In genomic region chr7:28151584-28152221, GRCm38 (mm10) we compare ENCODE assay signal across 9 mouse cellular contexts. TPM values are rescaled to one million over a fixed set of nuclear protein-coding genes. Genes with fewer than 3 reads are reported as not detected.
DNase-seq lines count a peak whose midpoint lies in the region; ATAC-seq lines count a peak whose summit lies in the region.
"Had no signal": no experiment of that assay in that cellular context is flagged by ENCODE, and none has a peak within 500 bp of the region (broad histone marks: within the 10 kb centered on the region; RNA-seq: fewer than 3 reads in every experiment).

No protein-coding gene starts in this region.

- H3K27me3 ChIP-seq in forebrain, embryonic 10.5 days (ENCODE audit: poor library complexity, severe bottlenecking) = peaks cover 9% of the 10 kb centered on the region
- 0 out of 2 replicates have a peak, but pooled peaks cover under 1% of the 10 kb centered on the region for H3K27me3 ChIP-seq in forebrain, embryonic 16.5 days (replicated peaks; ENCODE audit: control insufficient read depth, insufficient read depth, low read length)
- H3K27me3 ChIP-seq in forebrain, embryonic 14.5 days (replicated peaks; ENCODE audit: control insufficient read depth, insufficient read depth, low read length) = no peaks in the 10 kb centered on the region
- peaks cover 2% of the 10 kb centered on the region; the same call in 1 of the 2 replicates for H3K27me3 ChIP-seq in midbrain, embryonic 12.5 days

- no peak overlapping the region for H3K4me3 ChIP-seq in forebrain, embryonic 10.5 days
- no peak overlapping the region for H3K4me3 ChIP-seq in forebrain, embryonic 16.5 days (replicated peaks; ENCODE audit: low read length)
- no peak overlapping the region for H3K4me3 ChIP-seq in forebrain, embryonic 14.5 days (ENCODE audit: low read depth, low read length)
- no peak overlapping the region for H3K4me3 ChIP-seq in midbrain, embryonic 12.5 days
- H3K4me3 ChIP-seq: heart, embryonic 15.5 days had no signal

- no peak overlapping the region for H3K9ac ChIP-seq in forebrain, embryonic 16.5 days (replicated peaks; ENCODE audit: low read depth, low read length)
- 0 out of 2 replicates have a peak overlapping the region, but pooled peaks have one; percentile 8 for H3K9ac ChIP-seq in forebrain, embryonic 14.5 days (ENCODE audit: low read length)
- H3K9ac ChIP-seq in midbrain, embryonic 12.5 days (replicated peaks) = no peak overlapping the region; the same call in 1 of the 2 replicates
- H3K9ac ChIP-seq: heart, embryonic 15.5 days had no signal

- peaks cover 10% of the 10 kb centered on the region for H3K4me1 ChIP-seq in forebrain, embryonic 10.5 days
- no peaks in the 10 kb centered on the region for H3K4me1 ChIP-seq in forebrain, embryonic 16.5 days (replicated peaks; ENCODE audit: control insufficient read depth, insufficient read depth, low read length)
- H3K4me1 ChIP-seq in forebrain, embryonic 14.5 days (ENCODE audit: control insufficient read depth, insufficient read depth, low read length) = no peaks in the 10 kb centered on the region
- no peaks in the 10 kb centered on the region for H3K4me1 ChIP-seq in midbrain, embryonic 12.5 days
- H3K4me1 ChIP-seq: heart, embryonic 15.5 days had no signal

- peak; percentile 44 for DNase-seq in forebrain, embryonic 10.5 days (ENCODE audit: extremely low spot score, low spot score)
- peak; percentile 42 for DNase-seq in right cerebral cortex, adult 18-20 months
- no peak for DNase-seq in right cerebral cortex, postnatal 36 days (ENCODE audit: low spot score in 2 of 2)
- DNase-seq in forebrain, embryonic 14.5 days (ENCODE audit: low spot score) = peak; percentile 39
- peak; percentile 39 to 49 for DNase-seq in layer of hippocampus, postnatal 36 days
- DNase-seq in thymus, postnatal 25 days = peak; percentile 76

- no peak overlapping the region for H3K27ac ChIP-seq in forebrain, embryonic 10.5 days
- no peak overlapping the region for H3K27ac ChIP-seq in forebrain, embryonic 16.5 days (ENCODE audit: low read length)
- H3K27ac ChIP-seq in forebrain, embryonic 14.5 days (ENCODE audit: low read depth, low read length) = no peak overlapping the region
- no peak overlapping the region for H3K27ac ChIP-seq in midbrain, embryonic 12.5 days (replicated peaks)
- H3K27ac ChIP-seq: heart, embryonic 15.5 days had no signal

- no peak for ATAC-seq in forebrain, embryonic 16.5 days
- ATAC-seq in forebrain, embryonic 14.5 days = no peak
- ATAC-seq in midbrain, embryonic 12.5 days (ENCODE audit: low FRiP score, low read depth) = no peak

- H3K4me2 ChIP-seq in forebrain, embryonic 16.5 days (ENCODE audit: low read length) = no peak overlapping the region
- H3K4me2 ChIP-seq in forebrain, embryonic 14.5 days (ENCODE audit: low read length) = no peak overlapping the region
- peak overlapping the region; percentile 19; the same call in 1 of the 2 replicates for H3K4me2 ChIP-seq in midbrain, embryonic 12.5 days (replicated peaks)
- H3K4me2 ChIP-seq: heart, embryonic 15.5 days had no signal

- H3K9me3 ChIP-seq in forebrain, embryonic 10.5 days = no peaks in the 10 kb centered on the region
- no peaks in the 10 kb centered on the region for H3K9me3 ChIP-seq in forebrain, embryonic 16.5 days (ENCODE audit: control insufficient read depth, low read length)
- H3K9me3 ChIP-seq in forebrain, embryonic 14.5 days (replicated peaks; ENCODE audit: control insufficient read depth, low read length) = no peaks in the 10 kb centered on the region
- H3K9me3 ChIP-seq in midbrain, embryonic 12.5 days = no peaks in the 10 kb centered on the region
- H3K9me3 ChIP-seq: heart, embryonic 15.5 days had no signal

- 16% methylated on average over 13 of the region's 13 CpGs for WGBS in forebrain, embryonic 10.5 days
- WGBS in forebrain, embryonic 16.5 days = 17% methylated on average over 13 of the region's 13 CpGs
- 17% methylated on average over 13 of the region's 13 CpGs for WGBS in forebrain, embryonic 14.5 days
- 16% methylated on average over 13 of the region's 13 CpGs for whole genome bisulfite sequencing in midbrain, embryonic 12.5 days

- H3K36me3 ChIP-seq in forebrain, embryonic 10.5 days (replicated peaks) = no peaks in the 10 kb centered on the region
- no peaks in the 10 kb centered on the region for H3K36me3 ChIP-seq in forebrain, embryonic 16.5 days (ENCODE audit: control insufficient read depth, insufficient read depth)
- H3K36me3 ChIP-seq in forebrain, embryonic 14.5 days (ENCODE audit: control insufficient read depth, insufficient read depth, low read length) = no peaks in the 10 kb centered on the region
- H3K36me3 ChIP-seq in midbrain, embryonic 12.5 days = no peaks in the 10 kb centered on the region
- H3K36me3 ChIP-seq: heart, embryonic 15.5 days had no signal

RNA-seq across cellular contexts. Expression of gene Fbl, which starts 17.8 kb away (rescaled TPM):
- polyA plus RNA-seq in forebrain, embryonic 10.5 days (2016; fragmentation: Nextera tagmentation; extraction: Ambion mirVana) = 178 and 180 TPM in 2 replicates
- polyA plus RNA-seq in forebrain, embryonic 16.5 days (2015; fragmentation: Nextera tagmentation; extraction: Ambion mirVana) = 84.4 and 86.8 TPM in 2 replicates
- 36.0 and 38.3 TPM in 2 replicates for polyA plus RNA-seq in forebrain, embryonic 14.5 days (2014; fragmentation: Nextera tagmentation; extraction: Ambion mirVana)
- total RNA-seq in layer of hippocampus, postnatal 36 days (2021) = 10 to 100 TPM; 48.3 to 55.8 TPM
- polyA plus RNA-seq in midbrain, embryonic 12.5 days (2016; fragmentation: Nextera tagmentation; extraction: Ambion mirVana) = 134 TPM in 2 replicates

RNA-seq across cellular contexts. Expression of gene 9530053A07Rik, which starts 22.4 kb away (rescaled TPM):
- 0.05 and 0.10 TPM in 2 replicates for polyA plus RNA-seq in forebrain, embryonic 10.5 days (2016; fragmentation: Nextera tagmentation; extraction: Ambion mirVana)
- 0.06 and 0.14 TPM in 2 replicates for polyA plus RNA-seq in forebrain, embryonic 16.5 days (2015; fragmentation: Nextera tagmentation; extraction: Ambion mirVana)
- polyA plus RNA-seq in forebrain, embryonic 14.5 days (2014; fragmentation: Nextera tagmentation; extraction: Ambion mirVana) = 0.03 and 0.09 TPM in 2 replicates
- total RNA-seq in layer of hippocampus, postnatal 36 days (2021) = not detected
- polyA plus RNA-seq in midbrain, embryonic 12.5 days (2016; fragmentation: Nextera tagmentation; extraction: Ambion mirVana) = 0.10 and 0.13 TPM in 2 replicates

RNA-seq across cellular contexts. Expression of gene Dyrk1b, which starts 27.6 kb away (rescaled TPM):
- polyA plus RNA-seq in forebrain, embryonic 10.5 days (2016; fragmentation: Nextera tagmentation; extraction: Ambion mirVana) = 12.5 and 13.7 TPM in 2 replicates
- polyA plus RNA-seq in forebrain, embryonic 16.5 days (2015; fragmentation: Nextera tagmentation; extraction: Ambion mirVana) = 14.4 and 14.8 TPM in 2 replicates
- 9.9 and 13.7 TPM in 2 replicates for polyA plus RNA-seq in forebrain, embryonic 14.5 days (2014; fragmentation: Nextera tagmentation; extraction: Ambion mirVana)
- total RNA-seq in layer of hippocampus, postnatal 36 days (2021) = 10 to 100 TPM; 45.7 to 52.4 TPM
- 21.5 and 22.8 TPM in 2 replicates for polyA plus RNA-seq in midbrain, embryonic 12.5 days (2016; fragmentation: Nextera tagmentation; extraction: Ambion mirVana)

Comparison
In these comparisons a context has a peak if more than half of its experiments do, and no peak if none do; other contexts are left out.
1. DNase-seq: peak in forebrain, embryonic 10.5 days (single experiment), right cerebral cortex, adult 18-20 months (single experiment), forebrain, embryonic 14.5 days (single experiment), layer of hippocampus, postnatal 36 days (2 of 2) and thymus, postnatal 25 days (single experiment); none in right cerebral cortex, postnatal 36 days (0 of 2).